Mouse (Mus musculus) E14TG2a.4 (cell line): Measurements from ENCODE around the gene Lipm.

ENCODE experiments used
- H3K27me3 ChIP-seq: 2 replicates; pipeline ENCODE4 v1.6.1; 2014; ENCODE audit warnings: low read length, control low read depth; ENCODE audit not compliant: insufficient read depth
- H3K36me3 ChIP-seq: 2 replicates; pipeline ENCODE4 v1.6.1; 2014; ENCODE audit warnings: low read length, control low read depth; ENCODE audit not compliant: insufficient read depth
- H3K4me1 ChIP-seq: replicated peaks from 2 replicates; pipeline ENCODE4 v1.6.1; 2014; ENCODE audit warnings: low read depth, low read length, control low read depth
- H3K4me3 ChIP-seq: replicated peaks from 2 replicates; pipeline ENCODE4 v1.5.1; 2014; ENCODE audit warnings: mild to moderate bottlenecking, low read length
- H3K9me3 ChIP-seq: 2 replicates; pipeline ENCODE4 v1.6.1; 2014; ENCODE audit warnings: low read length, control low read depth
- CTCF ChIP-seq: conservative IDR thresholded peaks from 2 replicates; pipeline ENCODE4 v1.5.1; 2014; ENCODE audit warnings: low read length
- NANOG ChIP-seq: IDR thresholded peaks from 2 replicates; pipeline ENCODE4 v1.6.1; 2014; ENCODE audit warnings: borderline replicate concordance, low read length, mixed read lengths
- POU5F1 ChIP-seq: IDR thresholded peaks from 2 replicates; pipeline ENCODE4 v1.6.1; 2014; ENCODE audit warnings: low read length, borderline replicate concordance

Lipm gene

GRCm38 (mm10) chr19:34100633-34101032 lies at the start of gene Lipm:
Gene Lipm, plus strand, starts transcription at chr19:34100933.
- Histone ChIP-seq H3K4me3 (no peak within 1 kb of the TSS), H3K27me3 (no peaks in the 10 kb centered on the region), H3K36me3 (no peaks in the 10 kb centered on the region), H3K9me3 (no peaks in the 10 kb centered on the region), H3K4me1 (peaks cover 8% of the 10 kb centered on the region)
- TF ChIP-seq POU5F1 = no peak
- TF ChIP-seq CTCF = no peak
- no peak for TF ChIP-seq NANOG

- H3K4me3 ChIP-seq = no peak overlapping the region
- no peaks in the 10 kb centered on the region for H3K4me1 ChIP-seq
- no peaks in the 10 kb centered on the region for H3K27me3 ChIP-seq
- TF ChIP-seq NANOG (no peak), POU5F1 (no peak), CTCF (no peak)
- H3K36me3 ChIP-seq = no peaks in the 10 kb centered on the region
- no peaks in the 10 kb centered on the region for H3K9me3 ChIP-seq
Measured at GRCm38 (mm10) chr19:34051502-34051901, 49.2 kb upstream of the Lipm start.

- TF ChIP-seq NANOG = no peak
- no peak for TF ChIP-seq CTCF
- no peak for TF ChIP-seq POU5F1
- no peaks in the 10 kb centered on the region for H3K36me3 ChIP-seq
- no peak overlapping the region for H3K4me3 ChIP-seq
- H3K4me1 ChIP-seq = peaks cover 3% of the 10 kb centered on the region
- no peaks in the 10 kb centered on the region for H3K27me3 ChIP-seq
- H3K9me3 ChIP-seq = no peaks in the 10 kb centered on the region
Measured at GRCm38 (mm10) chr19:34063547-34063946, 37.2 kb upstream of the Lipm start.

GRCm38 (mm10) chr19:34064059-34064458 lies 36.7 kb upstream of the Lipm start:
- Histone ChIP-seq H3K9me3 (no peaks in the 10 kb centered on the region), H3K27me3 (no peaks in the 10 kb centered on the region), H3K4me1 (peaks cover 3% of the 10 kb centered on the region), H3K36me3 (no peaks in the 10 kb centered on the region), H3K4me3 (no peak overlapping the region)
- TF ChIP-seq CTCF (no peak), NANOG (no peak), POU5F1 (no peak)

GRCm38 (mm10) chr19:34066779-34067472 lies 33.8 kb upstream of the Lipm start, which contains the start of gene Lipn:
Gene Lipn, plus strand, starts transcription at chr19:34067358.
- no peaks in the 10 kb centered on the region for H3K36me3 ChIP-seq
- no peak for TF ChIP-seq POU5F1
- no peak for TF ChIP-seq NANOG
- no peak within 1 kb of the TSS for H3K4me3 ChIP-seq
- no peaks in the 10 kb centered on the region for H3K27me3 ChIP-seq
- H3K9me3 ChIP-seq = no peaks in the 10 kb centered on the region
- peaks cover 3% of the 10 kb centered on the region for H3K4me1 ChIP-seq

- Histone ChIP-seq H3K27me3 (no peaks in the 10 kb centered on the region), H3K36me3 (no peaks in the 10 kb centered on the region), H3K4me3 (no peak overlapping the region), H3K9me3 (no peaks in the 10 kb centered on the region), H3K4me1 (no peaks in the 10 kb centered on the region)
- TF ChIP-seq CTCF (no peak), POU5F1 (no peak), NANOG (no peak)
Measured at GRCm38 (mm10) chr19:34074239-34074638, 26.5 kb upstream of the Lipm start.

GRCm38 (mm10) chr19:34078130-34078529 lies 22.6 kb upstream of the Lipm start:
- Histone ChIP-seq H3K4me3 (no peak overlapping the region), H3K9me3 (no peaks in the 10 kb centered on the region), H3K4me1 (no peaks in the 10 kb centered on the region), H3K36me3 (no peaks in the 10 kb centered on the region), H3K27me3 (no peaks in the 10 kb centered on the region)
- TF ChIP-seq CTCF (no peak), POU5F1 (no peak), NANOG (no peak)

- Histone ChIP-seq H3K9me3 (no peaks in the 10 kb centered on the region), H3K4me3 (no peak overlapping the region), H3K4me1 (no peaks in the 10 kb centered on the region), H3K27me3 (no peaks in the 10 kb centered on the region), H3K36me3 (no peaks in the 10 kb centered on the region)
- no peak for TF ChIP-seq CTCF
Measured at GRCm38 (mm10) chr19:34089011-34089680, 11.6 kb upstream of the Lipm start.
